Mouse (Mus musculus) heart, adult 2 months (tissue): ENCODE measurements around the gene Tex36.

ENCODE experiments used
- CTCF ChIP-seq: fragments of 200-600 bp; IDR thresholded peaks from 2 replicates; pipeline ENCODE4 v1.8.1; 2022; ENCODE audit warnings: antibody characterized with exemption, mild to moderate bottlenecking, moderate library complexity
- EP300 ChIP-seq: fragments of 200-500 bp; IDR thresholded peaks from 2 replicates; pipeline ENCODE4 v1.6.1; 2011; ENCODE audit warnings: low read depth, low read length, control low read depth; ENCODE audit not compliant: insufficient read depth
- POLR2A ChIP-seq: fragments of 200-500 bp; IDR thresholded peaks from 2 replicates; pipeline ENCODE4 v1.6.1; 2011; ENCODE audit warnings: mild to moderate bottlenecking, low read depth, low read length, control low read depth; ENCODE audit not compliant: insufficient read depth

- TF ChIP-seq POLR2A (no peak), CTCF (no peak), EP300 (no peak)
Measured at GRCm38 (mm10) chr7:133604427-133605081, 2.6 kb upstream of the Tex36 start.
